Mouse (Mus musculus) MEL (cell line): ENCODE results near the gene Polr3f. TPM values are rescaled to one million over a fixed set of nuclear protein-coding genes. Genes with fewer than 3 reads are reported as not detected.

Experiments used
- DNase-seq: peaks from one replicate; pipeline ENCODE4 v3.0.0; 2011; ENCODE audit warnings: low read depth, low spot score
- H3K27ac ChIP-seq: 2 replicates; pipeline ENCODE4 v1.5.1; 2012; ENCODE audit warnings: low read depth, mild to moderate bottlenecking, control low read depth, low read length, moderate library complexity; ENCODE audit not compliant: control insufficient read depth
- H3K27me3 ChIP-seq, 2 experiments: fragments of 150-350 bp in 1 of 2; sonication (generic) in 1 of 2; 2 replicates each; pipeline ENCODE4 v1.6.1; 2012; ENCODE audit warnings: low read length in 2 of 2, mild to moderate bottlenecking in 2 of 2, improper control_type of control experiment in 1 of 2, moderate library complexity in 1 of 2; ENCODE audit not compliant: insufficient read depth in 2 of 2, control insufficient read depth in 1 of 2
- H3K36me3 ChIP-seq, 2 experiments: 2 replicates each; pipeline ENCODE4 v1.6.1; 2012 to 2014; ENCODE audit warnings: low read length in 2 of 2, improper control_type of control experiment in 1 of 2, inconsistent platforms in 1 of 2, mild to moderate bottlenecking in 1 of 2; ENCODE audit not compliant: insufficient read depth in 2 of 2, control insufficient read depth in 1 of 2
- H3K4me1 ChIP-seq, 2 experiments: fragments of 150-350 bp in 1 of 2; sonication (generic) in 1 of 2; 2 replicates each; pipeline ENCODE4 v1.6.1; 2012; ENCODE audit warnings: low read length in 2 of 2, improper control_type of control experiment in 1 of 2, mild to moderate bottlenecking in 1 of 2; ENCODE audit not compliant: insufficient read depth in 2 of 2, control insufficient read depth in 1 of 2
- H3K4me3 ChIP-seq, 2 experiments: fragments of 150-350 bp in 1 of 2; sonication (generic) in 1 of 2; 2 replicates each; pipeline ENCODE4 v1.5.1; 2012; ENCODE audit warnings: low read depth in 2 of 2, low read length in 2 of 2, mild to moderate bottlenecking in 2 of 2, moderate library complexity in 2 of 2, control low read depth in 1 of 2, improper control_type of control experiment in 1 of 2; ENCODE audit not compliant: control insufficient read depth in 1 of 2, insufficient read depth in 1 of 2
- H3K79me2 ChIP-seq: 2 replicates; pipeline ENCODE4 v1.6.1; 2012; ENCODE audit warnings: mild to moderate bottlenecking, low read length, moderate library complexity; ENCODE audit not compliant: control insufficient read depth, poor library complexity, insufficient read depth
- H3K9ac ChIP-seq: 2 replicates; pipeline ENCODE4 v1.6.1; 2012; ENCODE audit warnings: low read depth, mild to moderate bottlenecking, control low read depth, low read length, moderate library complexity; ENCODE audit not compliant: control insufficient read depth, poor library complexity, severe bottlenecking
- H3K9me3 ChIP-seq: fragments of 150-350 bp; sonication (generic); replicated peaks from 2 replicates; pipeline ENCODE4 v1.6.1; 2012; ENCODE audit warnings: mild to moderate bottlenecking, low read length, improper control_type of control experiment, moderate library complexity; ENCODE audit not compliant: insufficient read depth
- BHLHE40 ChIP-seq: IDR thresholded peaks from 2 replicates; pipeline ENCODE4 v1.6.1; 2012; ENCODE audit warnings: low read depth, mild to moderate bottlenecking, inconsistent platforms, low read length, improper control_type of control experiment, borderline replicate concordance
- CHD2 ChIP-seq: IDR thresholded peaks from 2 replicates; pipeline ENCODE4 v1.6.1; 2011; ENCODE audit warnings: low read length, improper control_type of control experiment
- JUND ChIP-seq: IDR thresholded peaks from 2 replicates; pipeline ENCODE4 v1.6.1; 2011; ENCODE audit warnings: low read depth, mild to moderate bottlenecking, improper control_type of control experiment, low read length
- MAFK ChIP-seq: IDR thresholded peaks from 2 replicates; pipeline ENCODE4 v1.6.1; 2011; ENCODE audit warnings: low read depth, mild to moderate bottlenecking, low read length, improper control_type of control experiment, borderline replicate concordance
- MAZ ChIP-seq: IDR thresholded peaks from 2 replicates; pipeline ENCODE4 v1.6.1; 2012; ENCODE audit warnings: low read depth, mild to moderate bottlenecking, inconsistent platforms, low read length, improper control_type of control experiment
- MYC ChIP-seq: IDR thresholded peaks from 2 replicates; pipeline ENCODE4 v1.6.1; 2011; ENCODE audit warnings: low read depth, mild to moderate bottlenecking, low read length, improper control_type of control experiment, moderate library complexity
- NELFE ChIP-seq: IDR thresholded peaks from 2 replicates; pipeline ENCODE4 v1.6.1; 2011; ENCODE audit warnings: low read depth, low read length, improper control_type of control experiment
- NRF1 ChIP-seq: IDR thresholded peaks from 2 replicates; pipeline ENCODE4 v1.6.1; 2014; ENCODE audit warnings: low read depth, mild to moderate bottlenecking, inconsistent platforms, low read length, improper control_type of control experiment, moderate library complexity; ENCODE audit not compliant: poor library complexity, insufficient read depth, severe bottlenecking
- POLR2AphosphoS2 ChIP-seq: IDR thresholded peaks from 2 replicates; pipeline ENCODE4 v1.6.1; 2011; ENCODE audit warnings: low read length, improper control_type of control experiment
- UBTF ChIP-seq: IDR thresholded peaks from 2 replicates; pipeline ENCODE4 v1.6.1; 2012; ENCODE audit warnings: low read depth, mild to moderate bottlenecking, inconsistent platforms, low read length, improper control_type of control experiment, moderate library complexity, borderline replicate concordance; ENCODE audit not compliant: insufficient read depth
- polyA plus RNA-seq, 2 experiments: library from polyadenylated mRNA; stranded (reverse) in 1 of 2; unstranded in 1 of 2; fragments of >175 nt in 1 of 2; fragments of >200 nt in 1 of 2; gene quantifications; 2 replicates each; pipeline versions ENCODE4 v1.2.1 to v1.2.4; 2012; ENCODE audit warnings: low replicate concordance in 2 of 2, low read depth in 1 of 2; ENCODE audit not compliant: insufficient read length in 2 of 2, insufficient read depth in 1 of 2, missing spikeins in 1 of 2
- total RNA-seq: library from RNA; depleted of rRNA; stranded (reverse); fragments of 300-350 nt; gene quantifications from 2 replicates; pipeline ENCODE4 v1.2.3, GENCODE M21; 2012

Polr3f gene
- total and polyA plus RNA-seq, 3 experiments = 17.9 to 27.3 TPM; not detected in 1

DNA sequence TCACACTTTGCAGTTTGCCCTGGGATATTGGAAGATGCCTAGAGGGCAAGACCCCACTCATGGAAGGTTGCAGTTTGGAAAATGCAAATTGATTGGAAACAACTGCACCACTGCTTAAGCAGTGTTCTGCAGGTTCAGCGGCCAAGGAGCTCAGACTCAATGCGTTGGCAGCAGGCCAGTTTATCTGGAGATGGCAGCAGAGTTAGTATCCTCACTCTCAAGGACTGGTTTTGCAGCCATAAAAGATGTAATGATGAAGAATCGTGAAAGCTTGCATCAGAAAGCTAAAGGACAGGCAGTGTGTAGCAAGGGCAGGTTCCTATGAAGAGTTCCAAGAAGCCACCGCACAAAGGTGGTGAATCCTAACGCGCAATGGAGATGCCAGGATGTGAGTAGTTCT, 25.4 kb upstream of the Polr3f start:
- no peaks in the 10 kb centered on the region for H3K9me3 ChIP-seq
- H3K27ac ChIP-seq = no peak overlapping the region
- DNase-seq = peak; percentile 44
- no peaks in the 10 kb centered on the region for H3K36me3 ChIP-seq
- H3K4me3 ChIP-seq = no peak overlapping the region
- H3K4me1 ChIP-seq = no peaks in the 10 kb centered on the region
- H3K9ac ChIP-seq = no peak overlapping the region
- no peak for TF ChIP-seq MYC
- TF ChIP-seq UBTF = no peak
- H3K27me3 ChIP-seq = no peaks in the 10 kb centered on the region; a peak in 1 of 4 replicates
- no peaks in the 10 kb centered on the region for H3K79me2 ChIP-seq

GRCm38 (mm10) chr2:144514619-144515018, 12.9 kb upstream of the Polr3f start:
- Histone ChIP-seq H3K9ac (no peak overlapping the region), H3K36me3 (no peaks in the 10 kb centered on the region), H3K27ac (no peak overlapping the region), H3K4me3 (no peak overlapping the region), H3K9me3 (no peaks in the 10 kb centered on the region), H3K4me1 (no peaks in the 10 kb centered on the region), H3K79me2 (no peaks in the 10 kb centered on the region), H3K27me3 (peaks cover 0 to 1% of the 10 kb centered on the region in 2 experiments; a peak in 1 of 4 replicates)
- no peak for DNase-seq
- TF ChIP-seq NELFE (no peak), JUND (no peak), NRF1 (no peak), BHLHE40 (no peak), MAZ (no peak)

DNA sequence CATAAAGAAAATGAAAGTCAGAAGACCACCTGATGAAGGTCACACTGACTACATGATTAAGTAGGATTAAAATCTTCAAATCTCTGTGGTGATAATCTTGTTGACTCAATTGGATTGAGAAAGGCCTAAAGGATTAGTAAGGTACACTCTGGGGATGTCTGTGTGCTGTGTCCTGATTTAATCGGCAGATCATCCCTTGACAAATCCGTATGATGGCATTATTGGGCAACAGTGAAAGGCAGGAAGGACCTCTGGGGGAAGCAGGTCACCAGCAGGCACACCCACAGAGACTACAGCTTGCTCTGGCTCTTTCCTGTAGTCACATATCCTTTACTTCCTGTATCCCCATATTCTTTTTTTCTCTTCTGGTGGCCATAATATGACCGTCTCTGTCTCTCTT, 7.7 kb upstream of the Polr3f start:
- no peak for DNase-seq
- H3K4me3 ChIP-seq = no peak overlapping the region
- H3K27ac ChIP-seq = no peak overlapping the region
- no peak overlapping the region for H3K9ac ChIP-seq
- no peaks in the 10 kb centered on the region for H3K9me3 ChIP-seq
- no peaks in the 10 kb centered on the region for H3K79me2 ChIP-seq
- no peaks in the 10 kb centered on the region for H3K36me3 ChIP-seq
- no peak for TF ChIP-seq MAFK
- TF ChIP-seq CHD2 = no peak
- no peak for TF ChIP-seq POLR2AphosphoS2
- H3K27me3 ChIP-seq = peaks cover 0 to 5% of the 10 kb centered on the region in 2 experiments; a peak in 2 of 4 replicates
- H3K4me1 ChIP-seq = no peaks in the 10 kb centered on the region
